11 mouse cellular contexts compared by ENCODE assay signal in genomic region chr2:77863934-77864333, GRCm38 (mm10). TPM values are rescaled to one million over a fixed set of nuclear protein-coding genes. Genes with fewer than 3 reads are reported as not detected.
DNase-seq lines count a peak whose midpoint lies in the region; ATAC-seq and TF ChIP-seq lines count a peak whose summit lies in the region.
"Had no signal": no experiment of that assay in that cellular context is flagged by ENCODE, and none has a peak within 500 bp of the region (broad histone marks: within the 10 kb centered on the region; RNA-seq: fewer than 3 reads in every experiment).

No protein-coding gene starts in this region.

- H3K36me3 ChIP-seq in kidney, embryonic 14.5 days (ENCODE audit: control insufficient read depth, insufficient read depth, low read length), result no peaks in the 10 kb centered on the region
- H3K36me3 ChIP-seq in stomach, embryonic 16.5 days (ENCODE audit: control insufficient read depth, insufficient read depth, low read length), result no peaks in the 10 kb centered on the region
- H3K36me3 ChIP-seq: G1E had no signal

- ATAC-seq in kidney, embryonic 14.5 days (ENCODE audit: low FRiP score, low TSS enrichment), result peak; percentile 83; the same call in 1 of the 2 replicates
- ATAC-seq in stomach, embryonic 16.5 days (ENCODE audit: insufficient read depth, low FRiP score), result peak; percentile 50; the same call in 1 of the 2 replicates

- no peak for TF ChIP-seq CTCF in embryonic fibroblast, embryonic 13.5 days (IDR thresholded peaks at IDR 0.05; ENCODE audit: borderline replicate concordance, insufficient read depth, low read length)

- H3K4me1 ChIP-seq in kidney, embryonic 14.5 days (ENCODE audit: control insufficient read depth, insufficient read depth, low read length), result 0 out of 2 replicates have a peak, but pooled peaks cover 6% of the 10 kb centered on the region
- no peaks in the 10 kb centered on the region for H3K4me1 ChIP-seq in embryonic fibroblast, embryonic 13.5 days (ENCODE audit: control insufficient read depth, insufficient read depth, low read length)
- 0 out of 2 replicates have a peak, but pooled peaks cover 2% of the 10 kb centered on the region for H3K4me1 ChIP-seq in stomach, embryonic 16.5 days (ENCODE audit: control insufficient read depth, insufficient read depth, low read length)

- H3K4me3 ChIP-seq in kidney, embryonic 14.5 days (ENCODE audit: low read length), result peak overlapping the region; percentile 20
- H3K4me3 ChIP-seq in embryonic fibroblast, embryonic 13.5 days (ENCODE audit: insufficient read depth, low read length), result peak overlapping the region; percentile 1; the same call in 1 of the 2 replicates
- 0 out of 2 replicates have a peak overlapping the region, but pooled peaks have one; percentile 2 for H3K4me3 ChIP-seq in stomach, embryonic 16.5 days (replicated peaks; ENCODE audit: low read length)
- H3K4me3 ChIP-seq: heart, adult 2 months had no signal

- H3K27ac ChIP-seq in kidney, embryonic 14.5 days (ENCODE audit: low read depth, low read length), result no peak overlapping the region
- H3K27ac ChIP-seq in embryonic fibroblast, embryonic 13.5 days (ENCODE audit: insufficient read depth, low read length), result no peak overlapping the region
- no peak overlapping the region for H3K27ac ChIP-seq in stomach, embryonic 16.5 days (ENCODE audit: low read length)
- H3K27ac ChIP-seq: heart, adult 2 months had no signal

- no peaks in the 10 kb centered on the region for H3K27me3 ChIP-seq in kidney, embryonic 14.5 days (ENCODE audit: control insufficient read depth, insufficient read depth, low read length)
- H3K27me3 ChIP-seq in stomach, embryonic 16.5 days (ENCODE audit: control insufficient read depth, insufficient read depth, low read length), result no peaks in the 10 kb centered on the region

- peak overlapping the region; percentile 33 for H3K4me2 ChIP-seq in kidney, embryonic 14.5 days (replicated peaks; ENCODE audit: low read depth, low read length)
- peak overlapping the region; percentile 26 for H3K4me2 ChIP-seq in stomach, embryonic 16.5 days (ENCODE audit: low read depth, low read length)

- no peaks in the 10 kb centered on the region for H3K9me3 ChIP-seq in kidney, embryonic 14.5 days (ENCODE audit: control insufficient read depth, low read length)
- no peaks in the 10 kb centered on the region for H3K9me3 ChIP-seq in stomach, embryonic 16.5 days (replicated peaks; ENCODE audit: control insufficient read depth, low read length)
- H3K9me3 ChIP-seq: G1E had no signal

- H3K9ac ChIP-seq in kidney, embryonic 14.5 days (ENCODE audit: low read depth, low read length), result no peak overlapping the region
- H3K9ac ChIP-seq in stomach, embryonic 16.5 days (ENCODE audit: low read length), result no peak overlapping the region

- no peak for TF ChIP-seq POLR2A in embryonic fibroblast, embryonic 13.5 days (IDR thresholded peaks at IDR 0.05; ENCODE audit: low read depth, low read length)

- 25% methylated on average over 6 of the region's 6 CpGs for WGBS in kidney, embryonic 14.5 days
- WGBS in stomach, embryonic 16.5 days, result 50% methylated on average over 6 of the region's 6 CpGs

- no peak for DNase-seq in kidney, adult 18-20 months
- peak; percentile 2 for DNase-seq in retina, adult 2 months (ENCODE audit: low read depth, low spot score)
- DNase-seq in retina, embryonic 14.5 days (ENCODE audit: low spot score), result no peak
- DNase-seq in cerebellum, adult 8-10 months, result no peak
- no peak for DNase-seq in cerebellum, adult 11-12 months
- DNase-seq: adrenal gland, postnatal 25 days; heart, adult 2 months had no signal

RNA-seq across cellular contexts. Expression of gene Zfp385b, which starts 44.5 kb away (rescaled TPM):
- polyA plus RNA-seq in kidney, embryonic 14.5 days (2014; fragmentation: Nextera tagmentation; extraction: Ambion mirVana), result 4.5 and 7.1 TPM in 2 replicates
- 0.42 and 1.7 TPM in 2 replicates for polyA plus RNA-seq in embryonic fibroblast, embryonic 13.5 days (2011; ENCODE audit: insufficient read length, low read depth, missing spikeins)
- polyA plus RNA-seq in stomach, embryonic 16.5 days (2015; fragmentation: Nextera tagmentation; extraction: Ambion mirVana), result 5.6 and 6.6 TPM in 2 replicates
- polyA plus RNA-seq: G1E had no signal
